Mouse (Mus musculus) bone marrow macrophage, adult 2 months (primary cell): Measurements from ENCODE around the gene Six2.

Experiments used
- CTCF ChIP-seq: IDR thresholded peaks from 2 replicates; pipeline ENCODE4 v1.5.1; 2012; ENCODE audit warnings: low read depth, mild to moderate bottlenecking, low read length, moderate library complexity
- POLR2A ChIP-seq: IDR thresholded peaks from 2 replicates; pipeline ENCODE4 v1.6.1; 2012; ENCODE audit warnings: mild to moderate bottlenecking, low read depth, low read length, borderline replicate concordance

DNA sequence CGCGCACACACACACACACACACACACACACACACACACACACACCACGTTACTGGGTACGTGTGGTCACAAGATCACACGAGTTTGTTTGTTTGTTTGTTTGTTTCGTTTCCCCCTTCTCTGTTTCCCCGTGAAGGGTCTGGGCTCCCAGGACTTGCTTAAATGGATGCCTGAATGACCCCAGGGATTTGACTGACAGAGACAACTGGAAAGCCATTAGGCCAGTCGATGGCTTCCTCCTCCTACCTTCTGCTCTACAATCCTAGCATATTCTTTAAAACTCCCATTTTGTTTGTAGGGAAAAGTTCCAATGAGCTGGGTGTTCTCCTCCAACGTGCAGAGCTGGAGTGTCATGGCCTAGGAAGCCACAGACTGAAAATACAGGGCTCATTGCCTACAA is 5.0 kb upstream of the Six2 start:
- TF ChIP-seq POLR2A (no peak), CTCF (no peak)
